Mouse (Mus musculus): ENCODE measurements around the gene Cacna1c.

Cacna1c gene

DNA sequence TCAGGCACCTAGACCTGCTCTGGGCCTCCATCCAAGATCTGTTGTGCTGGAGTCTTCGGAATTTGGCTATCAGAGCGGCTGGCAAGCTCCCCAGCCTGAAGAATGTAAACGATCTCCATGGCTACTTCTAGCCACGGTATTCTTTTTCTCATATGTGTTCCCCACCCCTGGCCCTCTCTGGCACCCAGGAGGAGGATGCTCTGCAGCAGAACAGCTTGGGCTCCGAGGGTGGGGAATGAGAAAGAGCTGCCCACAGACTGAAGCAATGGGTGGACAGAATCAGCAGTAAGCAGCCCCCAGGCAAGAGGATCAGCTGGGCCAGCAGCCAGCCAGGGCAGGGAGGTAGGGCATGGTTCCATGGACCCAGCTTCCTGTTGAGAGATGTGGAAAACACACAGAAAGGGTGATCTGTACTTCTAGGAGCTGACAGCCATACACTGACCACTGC is 404.3 kb downstream of the Cacna1c start:
- peak; percentile 20 for DNase-seq (ENCODE audit: low spot score)

- no peak for DNase-seq (ENCODE audit: low spot score)
These were observed 408.3 kb downstream of the Cacna1c start for GRCm38 (mm10) chr6:118787933-118788332.

DNA sequence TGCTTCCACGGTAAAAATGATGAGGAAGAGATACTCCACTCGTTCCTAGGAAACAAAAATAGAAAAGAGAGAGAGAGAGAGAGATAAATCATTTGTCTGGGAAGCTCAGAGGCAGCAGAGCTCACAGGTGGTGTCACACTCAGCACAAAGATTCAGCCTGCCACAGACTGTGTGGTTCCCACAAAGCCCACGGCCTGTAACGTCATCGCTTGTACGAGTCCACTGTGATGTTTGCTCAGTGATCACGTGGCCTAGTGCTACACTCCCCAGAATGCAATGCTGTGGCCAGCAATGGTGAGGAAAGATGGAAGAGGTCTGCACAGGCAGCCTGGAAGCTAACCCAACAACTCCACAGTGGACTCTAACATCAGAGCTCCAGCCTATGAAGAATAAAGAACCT is 415.9 kb downstream of the Cacna1c start:
- DNase-seq (ENCODE audit: low spot score) = no peak

DNA sequence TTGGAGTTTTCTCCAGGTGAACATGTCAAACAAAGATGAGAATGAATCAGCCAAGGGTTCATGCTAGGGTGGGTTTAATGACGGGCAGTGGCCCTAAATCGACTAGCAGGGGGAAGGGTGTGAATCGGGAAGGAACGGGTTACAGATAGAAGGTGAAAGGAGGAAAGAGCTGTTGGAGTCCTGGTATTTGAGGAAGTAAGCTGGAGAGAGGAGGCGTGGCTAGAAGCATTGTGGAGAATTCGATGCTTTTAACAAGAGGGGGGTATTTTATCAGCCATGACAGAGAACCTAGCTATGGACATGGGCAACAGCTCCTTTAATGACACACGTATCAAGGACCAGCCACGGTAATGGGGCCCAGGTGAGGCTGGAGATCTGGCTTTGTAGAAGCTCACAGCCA is 417.0 kb downstream of the Cacna1c start:
- DNase-seq (ENCODE audit: low spot score) = no peak

GRCm38 (mm10) chr6:118777457-118777856 is 418.8 kb downstream of the Cacna1c start:
- no peak for DNase-seq (ENCODE audit: low spot score)

- no peak for DNase-seq (ENCODE audit: low spot score)
These were observed 419.8 kb downstream of the Cacna1c start for GRCm38 (mm10) chr6:118776459-118776858.

- no peak for DNase-seq (ENCODE audit: low spot score)
These were observed 423.6 kb downstream of the Cacna1c start for GRCm38 (mm10) chr6:118772581-118772980.

GRCm38 (mm10) chr6:118771121-118771520 is 425.1 kb downstream of the Cacna1c start:
- DNase-seq (ENCODE audit: low spot score) = no peak

DNA sequence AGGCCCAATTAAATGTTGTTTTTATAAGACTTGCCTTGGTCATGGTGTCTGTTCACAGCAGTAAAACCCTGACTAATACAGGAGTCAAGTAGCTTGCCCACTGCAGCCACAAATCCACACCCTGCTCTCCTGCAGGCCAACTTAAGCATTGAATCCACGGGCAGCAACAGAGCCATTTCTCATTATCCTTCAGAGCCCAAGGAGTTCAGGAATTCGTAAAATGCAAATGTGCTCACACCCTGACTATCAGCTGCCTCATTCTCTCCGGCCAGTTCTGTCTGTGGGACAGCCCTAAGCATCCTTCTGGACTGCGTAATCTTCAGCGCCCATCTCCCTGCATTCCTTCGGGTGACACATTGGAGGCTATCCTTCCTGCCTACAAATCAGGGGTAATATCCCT is 425.8 kb downstream of the Cacna1c start:
- DNase-seq (ENCODE audit: low spot score) = no peak

DNA sequence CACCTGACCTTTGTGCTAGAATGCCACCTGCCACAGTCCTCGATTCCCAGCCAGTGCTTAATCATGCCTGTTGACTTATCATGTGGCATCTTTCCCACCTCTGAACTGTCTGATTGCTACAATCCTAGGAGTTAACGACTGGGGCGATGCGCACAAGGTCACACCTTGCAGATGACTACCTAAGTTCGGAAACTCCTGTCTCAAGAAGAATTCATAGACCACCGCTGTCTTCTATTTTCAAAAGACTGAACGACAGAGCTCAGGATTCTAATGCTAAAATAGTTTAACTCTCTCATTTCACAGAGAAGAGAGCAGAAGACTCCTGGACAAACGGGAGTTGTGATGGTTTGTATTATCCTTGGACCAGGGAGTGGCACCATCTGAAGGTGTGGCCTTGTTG is 426.4 kb downstream of the Cacna1c start:
- DNase-seq (ENCODE audit: low spot score) = no peak

GRCm38 (mm10) chr6:118767698-118768097 is 428.5 kb downstream of the Cacna1c start:
- no peak for DNase-seq (ENCODE audit: low spot score)

DNA sequence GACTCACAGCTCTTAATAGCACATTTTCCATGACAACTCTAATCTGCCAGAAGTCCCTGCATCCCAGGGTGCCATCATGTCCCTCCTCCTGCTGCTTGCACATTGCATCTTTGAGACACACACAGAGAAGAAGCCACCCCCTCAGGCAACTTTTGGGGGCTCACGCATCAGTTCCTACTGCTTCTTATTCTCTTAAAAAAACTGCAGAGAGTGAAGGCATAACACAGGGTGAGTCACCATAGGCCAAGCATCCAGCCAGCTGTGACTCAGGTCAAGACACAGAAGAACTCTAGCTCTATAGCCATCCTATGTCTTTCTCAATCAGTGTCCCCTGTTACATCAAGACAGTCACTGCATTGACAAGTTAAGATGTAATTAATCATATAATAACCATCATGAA is 431.0 kb downstream of the Cacna1c start:
- DNase-seq (ENCODE audit: low spot score) = no peak

- no peak for DNase-seq (ENCODE audit: low spot score)
These were observed 437.2 kb downstream of the Cacna1c start for GRCm38 (mm10) chr6:118759015-118759414.

DNA sequence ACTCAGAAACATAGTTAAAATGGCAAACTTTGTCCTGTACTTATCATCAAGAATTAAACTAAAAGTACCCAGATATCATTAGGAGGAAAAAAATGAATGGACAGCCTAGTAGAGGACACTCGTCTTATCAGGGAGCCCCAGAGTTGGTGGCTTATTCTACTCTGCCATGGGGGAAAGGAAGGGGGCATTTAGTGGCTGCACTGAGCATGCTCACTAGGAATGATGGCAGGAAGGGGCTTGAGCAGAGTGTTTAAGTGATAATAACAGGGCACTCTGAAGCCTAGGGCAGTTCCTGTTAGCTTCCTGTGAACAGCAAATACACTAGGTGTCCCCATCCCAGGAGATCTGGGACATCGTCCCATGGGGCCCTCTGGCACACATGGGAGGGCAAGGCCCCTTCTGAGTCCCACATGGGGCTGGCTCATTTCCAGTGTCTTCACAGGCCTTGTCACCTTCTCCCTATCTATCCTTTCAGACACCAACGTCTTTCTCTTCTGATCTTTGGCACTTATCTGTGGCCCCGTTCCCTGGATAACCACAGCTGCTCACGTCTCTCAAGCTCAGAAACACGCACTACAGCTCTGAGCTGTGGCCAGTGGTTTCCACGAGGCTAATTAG is 437.8 kb downstream of the Cacna1c start:
- DNase-seq (ENCODE audit: low spot score) = no peak

DNA sequence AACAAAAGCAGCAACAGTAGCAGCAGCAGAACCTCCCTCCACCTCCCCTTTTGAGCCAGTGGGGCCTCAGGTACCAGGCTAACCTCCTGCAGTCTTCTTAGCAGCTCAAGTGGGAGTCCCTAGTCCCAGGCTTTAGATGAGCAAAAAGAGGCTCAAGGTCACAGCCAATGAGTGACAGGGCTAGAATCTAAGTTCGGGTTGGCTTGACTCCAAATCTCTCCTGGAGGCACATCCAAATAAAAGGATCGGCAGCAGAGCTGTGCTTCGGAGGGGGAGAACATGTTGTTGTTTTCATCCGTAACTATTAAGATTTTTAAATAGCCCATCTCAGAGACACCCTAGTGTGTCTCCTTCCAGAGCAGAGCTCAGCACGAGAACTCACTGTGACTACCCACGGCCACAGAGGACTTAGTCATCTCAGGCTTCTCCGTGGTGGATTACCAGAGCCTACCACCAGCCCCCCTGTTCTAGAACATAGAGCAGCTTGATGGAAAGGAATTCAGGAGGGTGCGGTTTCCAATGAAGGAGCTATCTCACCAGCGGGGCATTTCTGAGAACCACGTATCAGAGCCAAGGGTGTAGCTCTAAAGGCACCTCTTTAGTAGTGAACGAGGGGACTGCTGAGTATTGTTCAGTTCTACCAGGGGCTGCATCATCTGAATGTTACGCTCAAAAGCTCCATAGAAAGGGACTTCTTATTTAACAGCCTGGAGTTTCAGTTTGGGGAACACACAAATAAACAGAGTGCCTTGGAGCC is 438.5 kb downstream of the Cacna1c start:
- no peak for DNase-seq (ENCODE audit: low spot score)

DNA sequence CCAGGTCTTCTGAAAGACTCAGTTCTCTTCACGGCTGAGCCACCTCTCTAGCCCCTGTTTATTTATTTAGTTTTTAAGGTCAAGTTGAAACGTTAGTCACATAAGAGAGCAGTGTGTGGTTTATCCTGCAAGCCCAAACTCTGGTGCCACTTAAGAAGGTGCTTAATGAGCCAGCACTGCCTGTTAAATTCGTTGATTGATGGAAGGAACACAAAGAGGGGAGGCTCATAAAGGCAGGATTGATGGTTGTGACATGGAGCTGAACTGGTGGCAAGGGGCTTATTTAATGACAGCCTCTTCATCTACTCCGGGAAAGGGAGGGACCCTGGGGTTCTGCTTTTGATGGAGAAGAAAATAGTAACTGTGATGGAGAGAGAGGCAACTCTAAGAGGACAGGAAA is 439.7 kb downstream of the Cacna1c start:
- DNase-seq (ENCODE audit: low spot score) = no peak

DNA sequence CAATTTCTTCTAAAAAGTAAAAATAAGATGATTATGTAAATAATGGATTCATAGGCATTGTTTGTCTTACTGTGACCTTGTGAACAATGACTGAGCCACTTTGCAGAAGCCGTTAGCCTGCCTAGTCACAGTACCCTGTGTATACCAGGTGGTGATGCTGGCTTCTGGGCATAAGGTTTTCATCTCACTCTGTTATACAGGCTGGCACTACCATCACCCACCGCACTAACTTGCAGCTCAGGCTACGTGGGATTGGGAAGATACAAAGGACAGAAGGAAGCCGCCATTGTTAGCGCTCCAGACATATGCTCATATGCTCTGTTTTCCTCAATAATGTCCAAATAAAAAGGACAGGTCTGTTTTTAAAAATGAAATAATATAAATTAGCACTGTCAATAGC is 440.4 kb downstream of the Cacna1c start:
- DNase-seq (ENCODE audit: low spot score) = no peak

GRCm38 (mm10) chr6:118754439-118754838 is 441.8 kb downstream of the Cacna1c start:
- no peak for DNase-seq (ENCODE audit: low spot score)

DNA sequence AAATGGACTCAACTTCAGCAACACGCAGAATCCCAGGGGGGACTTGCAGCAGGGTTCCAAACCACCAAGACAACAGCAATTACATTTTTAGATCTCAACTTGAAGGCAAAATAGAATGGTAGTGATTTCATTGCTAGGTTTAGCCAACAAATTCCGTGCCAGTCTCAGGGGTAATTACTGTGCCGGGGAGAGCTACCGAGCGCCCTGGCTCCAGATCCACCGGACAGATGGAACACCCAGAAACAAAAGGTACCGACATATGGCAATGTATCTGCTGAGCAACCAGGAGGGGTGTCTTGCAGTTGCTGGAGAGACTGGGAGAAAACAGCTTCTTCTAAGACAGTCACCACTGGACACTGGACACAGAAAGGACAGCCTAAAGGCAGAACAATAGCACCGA is 442.4 kb downstream of the Cacna1c start:
- DNase-seq (ENCODE audit: low spot score) = no peak

GRCm38 (mm10) chr6:118753064-118753463 is 443.2 kb downstream of the Cacna1c start:
- no peak for DNase-seq (ENCODE audit: low spot score)

- DNase-seq (ENCODE audit: low spot score) = no peak
These were observed 446.9 kb downstream of the Cacna1c start for GRCm38 (mm10) chr6:118749285-118749684.

- no peak for DNase-seq (ENCODE audit: low spot score)
These were observed 453.5 kb downstream of the Cacna1c start for GRCm38 (mm10) chr6:118742701-118743100.

- DNase-seq (ENCODE audit: low spot score) = no peak
These were observed 454.4 kb downstream of the Cacna1c start for GRCm38 (mm10) chr6:118741841-118742240.

Measured in urinary bladder, postnatal 25 days (tissue).